Mouse (Mus musculus): ENCODE measurements around the gene Gm8909. TPM values are rescaled to one million over a fixed set of nuclear protein-coding genes. Genes with fewer than 3 reads are reported as not detected.
"Not testable (repeated sequence)": the region's sequence is repeated elsewhere in the genome, so short reads cannot be mapped to it uniquely, and the experiment has no call there.

Gm8909 gene
- polyA plus RNA-seq, 1 experiment = not detected

DNA sequence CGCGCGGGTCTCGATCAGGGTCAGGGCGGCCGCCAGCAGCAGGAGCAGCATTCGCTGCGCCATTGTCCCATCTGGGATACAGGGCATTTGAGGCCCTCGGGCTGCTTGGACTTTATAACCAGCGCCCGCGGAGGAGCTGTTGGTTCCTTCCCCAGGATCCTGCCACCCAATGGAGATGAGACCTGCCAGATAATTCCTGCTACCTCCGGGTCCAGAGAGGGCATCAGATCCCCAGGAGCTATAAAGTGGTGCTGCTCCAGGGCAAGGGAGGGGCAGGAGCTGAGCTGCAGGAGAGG lies 22.5 kb downstream of the Gm8909 start:
- H3K4me1 ChIP-seq (ENCODE audit: control insufficient read depth, insufficient read depth, insufficient read length, low read length); H3K27ac ChIP-seq (replicated peaks; ENCODE audit: low read depth, low read length): not testable (repeated sequence)
- H3K4me3 ChIP-seq (ENCODE audit: insufficient read depth, low read depth, low read length) = peak overlapping the region; percentile 56

DNA sequence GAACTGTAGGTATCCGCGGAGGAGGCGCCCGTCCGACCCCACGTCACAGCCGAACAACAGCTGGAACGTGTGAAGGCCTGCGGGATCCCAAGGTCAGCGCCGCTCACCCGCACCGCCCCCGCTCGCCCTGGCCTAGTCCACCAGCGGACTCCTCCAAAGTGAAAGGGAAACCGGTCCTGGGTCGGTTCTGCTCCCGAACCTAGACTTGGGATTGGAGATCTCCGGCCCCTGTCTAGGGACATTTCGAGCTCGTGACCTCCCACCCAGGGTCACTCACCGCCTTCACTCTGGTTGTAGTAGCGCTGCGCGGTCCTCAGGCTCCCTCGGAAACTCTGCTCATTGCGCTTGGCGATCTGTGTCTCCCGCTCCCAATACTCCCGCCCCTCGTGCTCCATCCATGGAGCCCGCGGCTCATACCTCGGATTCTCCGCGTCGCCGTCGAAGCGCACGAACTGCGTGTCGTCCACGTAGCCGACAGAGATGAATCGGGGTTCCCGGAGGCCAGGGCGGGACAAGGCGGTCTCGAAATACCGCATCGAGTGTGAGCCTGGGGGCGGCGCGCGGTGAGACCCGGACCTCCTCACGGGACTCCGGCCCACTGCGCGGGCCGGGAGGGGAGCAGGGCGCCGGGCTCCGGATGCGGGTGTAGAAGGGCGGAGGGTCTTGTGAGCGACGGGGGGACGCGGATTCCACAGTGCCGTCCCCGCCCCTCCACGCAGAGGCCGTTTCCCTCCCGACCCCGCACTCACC lies 23.1 kb downstream of the Gm8909 start:
- Histone ChIP-seq H3K4me3 (ENCODE audit: insufficient read depth, low read depth, low read length) (peak overlapping the region; percentile 56), H3K27ac (replicated peaks; ENCODE audit: low read depth, low read length) (no peak overlapping the region), H3K4me1 (ENCODE audit: control insufficient read depth, insufficient read depth, insufficient read length, low read length) (no peaks in the 10 kb centered on the region; the same call in 1 of the 2 replicates)

DNA sequence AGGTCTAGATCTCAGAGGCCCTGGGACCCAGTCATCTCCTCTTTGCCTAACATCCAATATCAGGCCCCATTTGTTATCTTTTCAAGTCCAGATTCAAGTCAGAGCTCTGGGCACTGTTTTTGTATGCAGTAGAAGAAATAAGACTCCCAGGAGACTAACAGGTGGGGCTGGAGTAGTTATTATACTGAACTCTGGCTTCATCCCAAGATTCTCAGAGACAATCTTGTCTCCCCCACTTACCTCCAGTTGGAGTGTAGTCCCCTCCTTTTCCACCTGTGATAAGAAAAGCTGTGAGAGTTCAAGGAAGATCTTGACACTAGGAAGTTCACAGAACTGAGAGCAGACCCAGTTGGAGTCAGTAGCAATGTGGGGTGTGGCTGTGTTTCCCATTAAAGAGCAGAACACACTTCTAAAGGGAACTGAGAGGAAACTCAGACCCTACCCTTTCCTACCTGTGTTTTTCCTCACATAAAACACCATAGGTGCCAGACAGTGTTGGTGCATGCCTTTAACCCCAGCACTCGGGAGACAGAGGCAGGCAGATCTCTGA lies 32.0 kb downstream of the Gm8909 start:
- not testable (repeated sequence) for H3K4me1 ChIP-seq (ENCODE audit: control insufficient read depth, insufficient read depth, insufficient read length, low read length); H3K27ac ChIP-seq (replicated peaks; ENCODE audit: low read depth, low read length); H3K4me3 ChIP-seq (ENCODE audit: insufficient read depth, low read depth, low read length)

DNA sequence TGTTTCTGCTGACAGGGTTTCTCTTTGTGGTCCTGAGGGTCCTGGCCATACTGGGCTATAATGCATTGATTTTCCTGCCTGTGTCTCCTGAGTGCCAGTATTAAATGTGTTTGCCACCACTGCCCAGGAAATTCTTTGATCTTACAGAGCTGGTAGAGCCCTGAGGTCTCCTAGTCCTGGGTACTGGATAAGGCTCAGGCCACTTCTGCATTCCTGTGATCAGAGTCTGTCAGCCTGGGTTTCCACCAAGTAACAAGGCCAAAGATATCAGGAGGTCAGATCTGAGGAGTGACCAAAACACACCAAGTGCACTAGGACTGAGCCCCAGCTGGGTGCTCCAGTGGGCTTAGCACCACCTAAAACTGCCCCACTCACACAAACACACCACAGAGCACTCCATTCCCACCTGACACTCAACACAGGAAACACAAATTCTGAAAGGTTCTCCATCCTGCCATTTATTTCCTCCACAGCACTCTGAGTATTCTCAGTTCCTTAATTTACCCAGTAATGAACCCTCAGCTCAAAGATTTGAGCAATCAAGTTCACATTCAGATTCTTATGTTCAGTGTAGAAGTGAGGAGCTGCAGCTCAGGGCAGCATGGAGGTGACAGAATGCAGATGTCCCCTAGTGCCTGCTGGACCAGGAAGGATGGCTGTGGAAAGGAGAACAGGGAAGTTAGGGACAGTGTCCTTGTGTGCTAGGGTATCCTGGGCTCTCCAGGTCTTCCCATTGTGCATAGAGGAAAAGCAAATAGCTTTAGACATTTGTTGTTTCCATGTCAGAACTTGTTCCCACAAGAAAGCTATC lies 32.7 kb downstream of the Gm8909 start:
- not testable (repeated sequence) for H3K4me3 ChIP-seq (ENCODE audit: insufficient read depth, low read depth, low read length); H3K4me1 ChIP-seq (ENCODE audit: control insufficient read depth, insufficient read depth, insufficient read length, low read length); H3K27ac ChIP-seq (replicated peaks; ENCODE audit: low read depth, low read length)

DNA sequence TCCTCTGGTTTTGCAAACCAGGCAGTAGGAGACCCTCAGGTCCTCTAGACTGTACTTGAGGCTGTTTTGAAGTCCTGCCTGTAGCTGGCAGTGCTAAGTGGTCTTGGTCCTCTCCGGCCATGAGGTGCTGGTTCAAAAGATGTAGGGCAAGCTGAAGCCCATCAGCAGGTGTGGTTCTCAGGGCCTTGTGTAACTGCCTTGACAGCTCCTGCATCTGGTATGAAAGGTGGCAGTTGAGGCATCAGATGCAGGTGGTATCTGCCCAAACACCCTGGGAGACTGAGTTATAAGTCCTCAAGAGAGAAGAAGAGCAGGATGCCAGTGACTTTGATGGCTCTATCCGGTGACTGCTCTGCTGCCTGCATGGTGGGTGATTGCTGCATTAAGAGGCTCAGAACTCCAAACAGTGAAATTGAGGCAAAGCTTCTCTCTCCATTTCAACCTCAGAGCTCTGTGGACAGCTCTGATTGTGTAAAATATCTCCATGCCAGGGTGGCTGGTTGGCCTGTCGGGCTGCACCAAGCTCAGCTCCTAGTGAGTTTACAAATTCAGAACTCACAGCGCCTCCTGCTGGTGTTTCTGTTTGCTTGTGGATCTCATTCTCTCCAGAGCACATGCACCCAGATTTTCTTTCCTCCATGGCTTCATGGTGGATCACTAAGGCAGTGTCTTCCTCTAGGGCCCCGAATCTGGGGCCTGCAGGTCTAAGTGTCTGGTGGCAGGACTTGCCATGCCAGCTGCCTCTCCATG lies 36.6 kb downstream of the Gm8909 start:
- no peaks in the 10 kb centered on the region; the same call in 1 of the 2 replicates for H3K4me1 ChIP-seq (ENCODE audit: control insufficient read depth, insufficient read depth, insufficient read length, low read length)
- H3K27ac ChIP-seq (replicated peaks; ENCODE audit: low read depth, low read length) = no peak overlapping the region
- H3K4me3 ChIP-seq (ENCODE audit: insufficient read depth, low read depth, low read length) = no peak overlapping the region

DNA sequence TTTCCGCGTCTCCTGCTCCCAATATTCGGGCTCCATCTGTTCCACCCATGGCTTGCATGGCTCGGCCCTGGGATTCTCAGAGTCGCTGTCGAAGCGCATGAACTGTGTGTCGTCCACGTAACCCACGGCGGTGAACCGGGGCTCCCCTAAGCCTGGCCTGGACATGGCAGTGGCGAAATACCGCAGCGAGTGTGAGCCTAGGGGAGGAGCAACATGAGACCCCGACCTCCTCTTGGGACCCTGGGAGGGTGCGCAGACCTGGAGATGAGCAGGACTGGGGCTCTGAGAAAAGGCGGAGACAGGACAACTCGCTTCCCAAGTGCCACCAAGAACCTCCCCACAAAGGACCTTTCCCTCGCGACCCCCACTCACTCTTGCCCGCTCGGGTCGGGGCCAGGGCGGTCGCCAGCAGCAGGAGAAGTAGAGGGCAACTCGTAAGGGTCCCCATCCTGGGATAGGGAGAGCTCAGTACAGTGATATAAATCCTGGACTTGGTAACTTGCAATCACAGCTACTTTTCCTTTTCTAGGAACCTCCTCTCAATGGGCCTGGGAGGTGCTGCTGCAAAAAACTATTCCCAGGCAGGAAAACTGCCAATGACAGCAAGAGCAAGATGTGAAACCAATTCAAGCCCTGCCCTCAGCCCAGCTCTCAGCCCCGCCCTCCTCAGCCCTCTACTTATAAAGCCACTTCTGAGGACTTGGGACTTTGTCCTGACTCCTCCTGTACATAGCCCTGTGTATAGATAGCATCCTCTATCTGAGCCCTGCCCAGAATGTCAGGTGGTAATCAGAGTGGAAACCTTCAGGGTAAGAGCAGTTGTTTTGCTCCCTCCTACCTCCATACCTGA lies 39.1 kb downstream of the Gm8909 start, which contains the start of gene Gm7030:
Gm7030 (minus strand) TSS at position 458 of the 850 bp plus-strand sequence.
- H3K4me1 ChIP-seq (ENCODE audit: control insufficient read depth, insufficient read depth, insufficient read length, low read length); H3K27ac ChIP-seq (replicated peaks; ENCODE audit: low read depth, low read length): not testable (repeated sequence)
- H3K4me3 ChIP-seq (ENCODE audit: insufficient read depth, low read depth, low read length) = peak within 1 kb of the TSS; percentile 10; the same call in 1 of the 2 replicates

DNA sequence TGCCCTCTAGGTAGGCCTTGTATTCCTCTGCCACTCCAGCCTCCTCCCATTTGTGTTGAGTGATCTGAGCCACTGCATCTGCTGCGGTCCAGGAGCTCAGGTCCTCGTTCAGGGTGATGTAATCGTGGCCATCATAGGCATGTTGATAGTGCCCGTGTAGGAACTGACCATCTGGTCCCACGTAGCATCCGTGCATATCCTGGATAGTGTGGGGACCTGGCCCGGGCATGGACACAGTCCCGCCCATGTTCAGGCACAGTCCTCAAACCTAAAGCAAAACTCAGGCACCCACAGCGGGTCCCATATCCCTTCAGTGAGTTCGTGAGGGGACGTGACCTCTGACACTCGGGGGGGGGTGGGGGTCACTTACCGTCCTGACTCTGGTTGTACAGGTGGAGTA lies 39.8 kb downstream of the Gm8909 start:
- H3K4me1 ChIP-seq (ENCODE audit: control insufficient read depth, insufficient read depth, insufficient read length, low read length); H3K27ac ChIP-seq (replicated peaks; ENCODE audit: low read depth, low read length); H3K4me3 ChIP-seq (ENCODE audit: insufficient read depth, low read depth, low read length): not testable (repeated sequence)

DNA sequence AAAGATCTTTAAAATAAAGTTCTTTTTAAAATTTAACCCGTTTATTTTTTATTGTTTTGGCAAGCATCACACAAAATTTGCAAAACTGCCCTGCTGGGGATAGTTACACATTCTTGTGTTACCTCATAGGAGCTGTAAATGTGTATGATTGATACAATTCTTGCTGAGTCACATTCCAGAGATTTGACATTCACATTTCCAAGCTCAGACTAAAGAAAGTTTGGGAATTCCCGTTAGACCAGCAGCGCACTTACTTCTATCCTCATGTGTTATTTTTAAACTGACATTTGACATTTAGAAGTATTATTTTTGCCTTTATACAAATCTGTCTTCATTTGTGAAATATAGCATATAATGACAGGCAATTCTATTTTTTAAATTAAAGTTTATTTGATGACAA lies 44.2 kb downstream of the Gm8909 start:
- not testable (repeated sequence) for H3K4me3 ChIP-seq (ENCODE audit: insufficient read depth, low read depth, low read length); H3K4me1 ChIP-seq (ENCODE audit: control insufficient read depth, insufficient read depth, insufficient read length, low read length); H3K27ac ChIP-seq (replicated peaks; ENCODE audit: low read depth, low read length)

DNA sequence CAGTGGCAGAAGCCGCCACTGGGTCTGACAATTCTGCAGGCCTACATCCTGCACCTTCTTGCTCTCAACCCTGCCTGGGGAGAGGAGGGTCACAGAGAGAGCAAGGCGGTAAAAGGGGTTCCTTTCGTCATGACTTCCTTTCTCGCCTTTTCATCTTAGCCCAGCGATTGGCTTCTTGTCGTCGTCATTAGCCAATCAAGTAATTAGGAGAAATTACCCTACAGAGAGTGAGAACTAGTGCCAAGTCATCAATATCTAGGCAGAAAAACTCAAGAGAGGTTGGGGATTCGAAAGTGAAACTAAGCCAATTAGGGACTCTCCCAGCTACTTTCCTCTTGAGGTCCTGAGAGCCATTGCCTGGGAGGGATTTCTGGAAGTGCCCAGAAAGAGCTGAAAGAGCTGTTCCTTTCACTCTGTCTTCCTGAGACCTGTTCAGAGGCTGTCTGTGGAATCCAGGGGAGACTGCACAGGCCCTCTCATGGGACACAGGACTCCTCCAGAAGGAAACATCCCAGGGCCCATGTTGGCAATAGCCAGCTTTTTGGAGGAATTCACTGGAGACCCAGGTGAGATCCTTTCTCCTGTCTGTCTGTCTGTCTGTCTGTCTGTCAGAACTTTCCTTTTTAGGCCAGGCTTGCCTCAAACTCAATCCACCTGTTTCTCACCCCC lies 46.9 kb downstream of the Gm8909 start, which contains the start of gene Gm19684:
Gm19684 (plus strand) TSS at position 327 of the 669 bp plus-strand sequence.
- peak within 1 kb of the TSS; percentile 66 for H3K4me3 ChIP-seq (ENCODE audit: insufficient read depth, low read depth, low read length)
- not testable (repeated sequence) for H3K4me1 ChIP-seq (ENCODE audit: control insufficient read depth, insufficient read depth, insufficient read length, low read length)
- peak within 1 kb of the TSS; percentile 75 for H3K27ac ChIP-seq (replicated peaks; ENCODE audit: low read depth, low read length)

DNA sequence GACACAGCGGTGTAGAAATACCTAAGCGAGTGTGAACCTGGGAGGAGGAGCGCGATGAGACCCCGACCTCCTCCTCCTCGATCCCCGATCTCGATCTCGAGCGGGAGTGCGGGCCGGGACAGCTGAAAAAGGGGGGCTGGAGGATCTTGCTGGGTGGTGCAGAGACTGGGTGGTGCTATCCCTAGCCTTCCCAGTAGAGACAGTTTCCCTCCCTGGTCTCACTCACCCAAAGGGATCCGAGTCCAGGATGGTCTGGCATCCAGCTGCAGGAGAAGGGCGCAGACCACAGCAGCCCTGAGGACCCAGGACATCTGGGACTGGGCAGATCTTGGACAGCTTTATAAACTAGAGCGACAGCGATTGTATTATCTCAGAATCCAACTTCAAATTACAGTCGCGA lies 47.5 kb downstream of the Gm8909 start:
- H3K27ac ChIP-seq (replicated peaks; ENCODE audit: low read depth, low read length) = peak overlapping the region; percentile 11; the same call in 1 of the 2 replicates
- not testable (repeated sequence) for H3K4me1 ChIP-seq (ENCODE audit: control insufficient read depth, insufficient read depth, insufficient read length, low read length)
- H3K4me3 ChIP-seq (ENCODE audit: insufficient read depth, low read depth, low read length) = peak overlapping the region; percentile 50

DNA sequence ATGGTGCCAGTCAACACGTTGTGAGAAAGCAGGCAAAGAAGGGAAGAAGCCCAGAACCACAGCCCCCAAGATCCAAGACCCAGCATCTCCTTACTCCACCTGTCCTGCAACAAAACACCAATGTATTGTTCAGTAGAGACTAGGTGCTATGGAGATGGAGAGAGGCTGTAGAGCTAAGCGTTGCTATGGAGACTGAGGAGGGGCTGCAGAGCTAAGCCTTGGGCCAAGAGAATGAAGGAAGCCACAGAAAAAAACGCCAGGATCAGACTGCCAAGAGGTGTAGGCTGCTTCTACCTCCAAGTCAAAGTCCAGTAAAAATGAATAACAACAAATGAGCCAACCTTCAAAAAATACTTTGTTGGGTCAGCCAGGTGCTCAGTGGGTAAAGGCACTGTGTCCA lies 51.8 kb downstream of the Gm8909 start:
- not testable (repeated sequence) for H3K4me1 ChIP-seq (ENCODE audit: control insufficient read depth, insufficient read depth, insufficient read length, low read length); H3K4me3 ChIP-seq (ENCODE audit: insufficient read depth, low read depth, low read length); H3K27ac ChIP-seq (replicated peaks; ENCODE audit: low read depth, low read length)
